Mouse (Mus musculus) CD4-positive, CD25-positive, alpha-beta regulatory T cell, adult 9 weeks (primary cell): Measurements from ENCODE around the gene Gm13275. TPM values are rescaled to one million over a fixed set of nuclear protein-coding genes. Genes with fewer than 3 reads are reported as not detected.

Experiments
- polyA plus RNA-seq: library from polyadenylated mRNA; unstranded; fragments of 100-300 nt; shearing (Covaris generic); gene quantifications from one replicate; pipeline ENCODE4 v1.2.1, GENCODE M21; 2017

Gm13275 gene
- polyA plus RNA-seq: not detected

GRCm38 (mm10) chr4:88793936-88794675 lies at the start of gene Gm13275:
Gm13275 (plus strand) TSS chr4:88794487.

GRCm38 (mm10) chr4:88754818-88755340 lies 39.4 kb upstream of the Gm13275 start, which contains the start of gene Gm13271:
Gm13271 (plus strand) TSS chr4:88754868.

GRCm38 (mm10) chr4:88759610-88760268 lies 34.5 kb upstream of the Gm13275 start, which contains the start of gene Gm13283:
Gm13283 (plus strand) TSS chr4:88760119.

GRCm38 (mm10) chr4:88773534-88773933 lies 20.8 kb upstream of the Gm13275 start, which contains the start of gene Gm13290:
Gm13290 (plus strand) TSS chr4:88773834.

GRCm38 (mm10) chr4:88776622-88777021 lies 17.7 kb upstream of the Gm13275 start, which contains the start of gene Gm13289:
Gm13289 (plus strand) TSS chr4:88776922.

GRCm38 (mm10) chr4:88779550-88779949 lies 14.7 kb upstream of the Gm13275 start, which contains the start of gene Gm13272:
Gm13272 (plus strand) TSS chr4:88779850.

GRCm38 (mm10) chr4:88781831-88782230 lies 12.5 kb upstream of the Gm13275 start, which contains the start of gene Ifnz:
Ifnz (plus strand) TSS chr4:88782131.

GRCm38 (mm10) chr4:88785409-88785808 lies 8.9 kb upstream of the Gm13275 start, which contains the start of gene Gm13276:
Gm13276 (plus strand) TSS chr4:88785709.

GRCm38 (mm10) chr4:88788402-88788801 lies 5.9 kb upstream of the Gm13275 start, which contains the start of gene Gm13277:
Gm13277 (plus strand) TSS chr4:88788632.

GRCm38 (mm10) chr4:88791250-88791649 lies 3.0 kb upstream of the Gm13275 start, which contains the start of gene Gm13278:
Gm13278 (plus strand) TSS chr4:88791550.

GRCm38 (mm10) chr4:88797097-88797496 lies 2.8 kb downstream of the Gm13275 start, which contains the start of gene Gm13279:
Gm13279 (plus strand) TSS chr4:88797397.

GRCm38 (mm10) chr4:88799365-88799764 lies 5.1 kb downstream of the Gm13275 start, which contains the start of gene Gm13285:
Gm13285 (plus strand) TSS chr4:88799665.

GRCm38 (mm10) chr4:88802954-88803353 lies 8.7 kb downstream of the Gm13275 start, which contains the start of gene Gm13287:
Gm13287 (plus strand) TSS chr4:88803254.

GRCm38 (mm10) chr4:88805231-88805630 lies 10.9 kb downstream of the Gm13275 start, which contains the start of gene Gm13288:
Gm13288 (plus strand) TSS chr4:88805531.

GRCm38 (mm10) chr4:88815928-88816327 lies 21.6 kb downstream of the Gm13275 start, which contains the start of gene Ifna7:
Ifna7 (plus strand) TSS chr4:88816228.

GRCm38 (mm10) chr4:88819659-88820058 lies 25.4 kb downstream of the Gm13275 start, which contains the start of gene Ifna11:
Ifna11 (plus strand) TSS chr4:88819959.

GRCm38 (mm10) chr4:88827116-88827515 lies 32.8 kb downstream of the Gm13275 start, which contains the start of gene Ifna6:
Ifna6 (plus strand) TSS chr4:88827416.

GRCm38 (mm10) chr4:88835225-88835624 lies 40.9 kb downstream of the Gm13275 start, which contains the start of gene Ifna5:
Ifna5 (plus strand) TSS chr4:88835525.

GRCm38 (mm10) chr4:88841438-88841911 lies 47.2 kb downstream of the Gm13275 start, which contains the start of gene Ifna4:
Ifna4 (plus strand) TSS chr4:88841861.

